Mouse (Mus musculus) C2C12 (cell line): ENCODE measurements around the gene Larp7. TPM values are rescaled to one million over a fixed set of nuclear protein-coding genes. Genes with fewer than 3 reads are reported as not detected.
A peak's percentile ranks its signal among the peaks of the same experiment; 100 is the strongest.

Source experiments
- H3K27me3 ChIP-seq: one replicate; pipeline ENCODE4 v1.6.1; 2011; ENCODE audit not compliant: control insufficient read depth, insufficient read depth, insufficient read length
- H3K36me3 ChIP-seq: one replicate; pipeline ENCODE4 v1.6.1; 2011; ENCODE audit not compliant: control insufficient read depth, insufficient read depth
- H3K4me3 ChIP-seq: one replicate; pipeline ENCODE4 v1.5.1; 2011; ENCODE audit warnings: mild to moderate bottlenecking, control low read depth; ENCODE audit not compliant: poor library complexity, insufficient read depth, severe bottlenecking
- H3K79me2 ChIP-seq: one replicate; pipeline ENCODE4 v1.6.1; 2011; ENCODE audit not compliant: control insufficient read depth, insufficient read depth
- H3K79me3 ChIP-seq: one replicate; pipeline ENCODE4 v1.6.1; 2011; ENCODE audit warnings: low read depth, control low read depth
- H3ac ChIP-seq: one replicate; pipeline ENCODE3; 2011; ENCODE audit warnings: low read depth; ENCODE audit not compliant: control insufficient read depth, insufficient read length
- CEBPB ChIP-seq: IDR thresholded peaks from one replicate; pipeline ENCODE4 v1.6.1; 2011; ENCODE audit warnings: low read depth, mild to moderate bottlenecking, control low read depth, moderate library complexity
- CTCF ChIP-seq: IDR thresholded peaks from one replicate; pipeline ENCODE4 v1.5.1; 2011; ENCODE audit not compliant: control insufficient read depth, insufficient read depth, insufficient read length
- FOSL1 ChIP-seq: IDR thresholded peaks from one replicate; pipeline ENCODE4 v1.8.0; 2011; ENCODE audit warnings: mild to moderate bottlenecking, low read length; ENCODE audit not compliant: poor library complexity, insufficient read depth, severe bottlenecking
- MAX ChIP-seq: IDR thresholded peaks from one replicate; pipeline ENCODE4 v1.6.1; 2011; ENCODE audit warnings: mild to moderate bottlenecking, control low read depth
- MYOD1 ChIP-seq: IDR thresholded peaks from one replicate; pipeline ENCODE4 v1.6.1; 2011; ENCODE audit warnings: low read depth; ENCODE audit not compliant: control insufficient read depth, insufficient read length
- MYOG ChIP-seq: IDR thresholded peaks from one replicate; pipeline ENCODE4 v1.6.1; 2011; ENCODE audit not compliant: control insufficient read depth, insufficient read length; ENCODE audit errors: extremely low read depth
- USF1 ChIP-seq: IDR thresholded peaks from one replicate; pipeline ENCODE4 v1.6.1; 2011; ENCODE audit warnings: low read depth, mild to moderate bottlenecking, control low read depth, moderate library complexity
- polyA plus RNA-seq: library from polyadenylated mRNA; unstranded; fragments of >200 nt; fragmentation: generic; extraction: Trizol; gene quantifications from one replicate; pipeline ENCODE4 v1.2.1, GENCODE M21; 2012; ENCODE audit warnings: missing spikeins

Gene Larp7
- polyA plus RNA-seq, 1 experiment, result 17.4 TPM

DNA sequence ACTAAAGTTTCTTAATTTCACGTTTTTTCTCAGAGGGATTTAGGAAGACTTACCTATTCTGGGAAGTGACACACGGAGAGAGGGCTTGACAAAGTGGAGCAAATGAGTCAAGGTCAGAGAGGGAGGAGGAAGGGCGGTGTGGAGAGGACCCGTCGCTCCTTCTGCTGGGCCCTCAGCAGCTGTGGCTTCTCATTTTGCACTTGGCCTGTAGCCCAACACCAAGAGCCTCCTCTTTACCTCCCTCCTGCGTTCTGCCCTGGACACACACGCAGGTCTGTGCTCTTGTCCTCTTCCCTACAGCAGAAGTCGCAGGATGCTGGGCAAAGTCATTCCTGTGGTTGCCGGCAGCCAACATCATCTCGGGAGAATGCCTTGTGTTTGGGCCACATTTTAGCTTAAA, 32.0 kb downstream of the Larp7 start:
- Histone ChIP-seq H3K4me3 (no peak overlapping the region), H3ac (no peak overlapping the region), H3K79me3 (no peaks in the 10 kb centered on the region), H3K36me3 (no peaks in the 10 kb centered on the region), H3K27me3 (no peaks in the 10 kb centered on the region), H3K79me2 (no peaks in the 10 kb centered on the region)
- no peak for TF ChIP-seq MYOD1
- TF ChIP-seq MYOG, result no peak
- TF ChIP-seq CTCF, result no peak
- TF ChIP-seq FOSL1, result no peak
- TF ChIP-seq CEBPB, result no peak
- no peak for TF ChIP-seq USF1
- no peak for TF ChIP-seq MAX

DNA sequence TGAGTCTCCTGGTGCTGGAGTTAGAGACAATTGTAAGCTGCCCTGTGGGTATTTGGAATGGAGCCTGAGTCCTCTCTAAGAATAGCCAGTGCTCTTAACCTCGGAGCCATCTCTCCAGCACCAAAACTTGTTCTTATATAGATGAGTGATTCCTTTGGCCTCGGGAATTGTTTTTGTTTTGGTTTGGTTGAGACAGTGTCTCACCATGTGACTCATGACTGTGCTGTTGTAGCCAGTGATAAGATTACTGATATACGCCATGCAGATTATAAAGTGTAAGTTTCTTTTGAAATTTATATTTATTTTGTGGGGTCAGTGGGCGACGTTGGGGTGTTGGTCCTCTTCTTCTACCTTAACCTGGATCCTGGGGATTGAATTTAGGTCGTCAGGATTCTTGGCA, 32.8 kb downstream of the Larp7 start:
- Histone ChIP-seq H3K27me3 (no peaks in the 10 kb centered on the region), H3K79me2 (no peaks in the 10 kb centered on the region), H3K79me3 (no peaks in the 10 kb centered on the region), H3K4me3 (no peak overlapping the region), H3K36me3 (no peaks in the 10 kb centered on the region), H3ac (no peak overlapping the region)
- peak; percentile 44 for TF ChIP-seq USF1
- no peak for TF ChIP-seq MYOD1

DNA sequence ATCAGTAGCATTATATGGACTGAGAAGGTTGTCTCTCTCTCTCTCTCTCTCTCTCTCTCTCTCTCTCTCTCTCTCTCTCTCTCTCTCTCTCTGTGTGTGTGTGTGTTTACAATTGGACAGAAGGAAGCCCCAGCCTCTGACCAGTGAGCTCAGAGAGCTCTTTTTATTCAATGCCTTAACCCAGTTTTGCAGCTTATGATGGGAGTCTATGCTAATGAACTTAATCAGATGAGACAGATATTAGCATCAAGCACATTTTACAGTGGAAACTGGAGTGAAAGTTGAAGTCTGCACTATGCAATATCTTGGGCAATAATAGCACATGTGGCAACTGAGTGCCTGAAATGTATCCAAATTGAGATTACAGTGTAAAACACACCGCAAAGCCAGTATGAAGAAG, 37.9 kb downstream of the Larp7 start:
- H3ac ChIP-seq, result no peak overlapping the region
- H3K27me3 ChIP-seq, result no peaks in the 10 kb centered on the region

DNA sequence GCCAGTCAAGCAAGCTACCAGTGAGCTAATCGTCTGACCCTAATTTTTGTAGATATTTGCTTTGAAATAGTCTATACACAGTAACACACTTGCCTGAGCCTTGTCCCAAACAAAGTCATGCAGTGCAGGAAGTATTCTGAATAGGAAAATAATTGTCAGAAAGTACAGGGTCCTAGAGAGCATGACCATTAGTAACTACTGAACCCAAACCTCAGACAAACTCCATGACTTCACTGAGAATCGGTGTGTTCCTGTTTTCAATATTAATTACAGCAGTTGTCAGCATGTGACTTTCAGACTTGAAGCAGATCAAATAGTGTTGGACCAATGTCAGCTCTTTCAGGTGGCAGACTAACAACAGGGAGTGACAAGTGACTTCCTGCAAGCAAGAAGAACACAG, 39.5 kb downstream of the Larp7 start:
- no peak overlapping the region for H3ac ChIP-seq
- TF ChIP-seq CTCF (no peak), USF1 (no peak), MYOG (no peak), MAX (no peak), CEBPB (no peak), FOSL1 (no peak), MYOD1 (no peak)
- H3K79me3 ChIP-seq, result no peaks in the 10 kb centered on the region
- H3K27me3 ChIP-seq, result no peaks in the 10 kb centered on the region
- H3K79me2 ChIP-seq, result no peaks in the 10 kb centered on the region
- H3K36me3 ChIP-seq, result no peaks in the 10 kb centered on the region
- H3K4me3 ChIP-seq, result no peak overlapping the region

More for the DNA sequence above, 37.9 kb downstream of the Larp7 start:
- Histone ChIP-seq H3K79me3 (no peaks in the 10 kb centered on the region), H3K4me3 (no peak overlapping the region), H3K79me2 (no peaks in the 10 kb centered on the region), H3K36me3 (no peaks in the 10 kb centered on the region)
- TF ChIP-seq CEBPB (no peak), USF1 (no peak), CTCF (no peak), FOSL1 (no peak)

DNA sequence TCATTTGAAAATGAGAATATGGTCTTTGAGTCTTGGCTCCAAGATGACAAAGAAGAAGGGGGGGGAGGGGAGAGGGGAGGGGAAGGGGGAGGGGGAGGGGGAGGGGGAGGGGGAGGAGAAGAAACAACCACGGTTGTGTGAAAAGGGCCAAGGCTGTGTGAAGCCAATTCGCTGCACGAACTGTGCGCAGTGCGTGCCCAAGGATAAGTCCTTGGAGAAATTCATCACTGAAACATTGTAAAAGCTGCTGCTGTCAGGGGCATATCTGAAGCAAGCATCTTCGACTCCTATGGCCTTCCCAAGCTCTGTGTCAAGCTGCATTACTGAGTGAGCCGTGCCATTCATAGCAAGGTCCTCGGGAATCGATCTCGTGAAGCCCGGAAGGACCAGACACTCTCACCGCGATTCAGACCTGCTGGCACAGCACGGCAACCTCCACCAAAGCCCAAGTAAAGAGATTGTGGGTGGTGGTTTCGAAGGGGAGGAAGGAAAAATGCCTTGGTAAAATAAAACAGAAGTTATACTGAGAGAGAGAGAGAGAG, 40.3 kb downstream of the Larp7 start:
- no peak overlapping the region for H3ac ChIP-seq
- H3K36me3 ChIP-seq, result no peaks in the 10 kb centered on the region
- no peaks in the 10 kb centered on the region for H3K79me2 ChIP-seq
- TF ChIP-seq MYOD1 (no peak), FOSL1 (no peak), USF1 (no peak), CTCF (no peak), MAX (no peak), CEBPB (no peak), MYOG (no peak)
- H3K27me3 ChIP-seq, result no peaks in the 10 kb centered on the region
- no peaks in the 10 kb centered on the region for H3K79me3 ChIP-seq
- no peak overlapping the region for H3K4me3 ChIP-seq

DNA sequence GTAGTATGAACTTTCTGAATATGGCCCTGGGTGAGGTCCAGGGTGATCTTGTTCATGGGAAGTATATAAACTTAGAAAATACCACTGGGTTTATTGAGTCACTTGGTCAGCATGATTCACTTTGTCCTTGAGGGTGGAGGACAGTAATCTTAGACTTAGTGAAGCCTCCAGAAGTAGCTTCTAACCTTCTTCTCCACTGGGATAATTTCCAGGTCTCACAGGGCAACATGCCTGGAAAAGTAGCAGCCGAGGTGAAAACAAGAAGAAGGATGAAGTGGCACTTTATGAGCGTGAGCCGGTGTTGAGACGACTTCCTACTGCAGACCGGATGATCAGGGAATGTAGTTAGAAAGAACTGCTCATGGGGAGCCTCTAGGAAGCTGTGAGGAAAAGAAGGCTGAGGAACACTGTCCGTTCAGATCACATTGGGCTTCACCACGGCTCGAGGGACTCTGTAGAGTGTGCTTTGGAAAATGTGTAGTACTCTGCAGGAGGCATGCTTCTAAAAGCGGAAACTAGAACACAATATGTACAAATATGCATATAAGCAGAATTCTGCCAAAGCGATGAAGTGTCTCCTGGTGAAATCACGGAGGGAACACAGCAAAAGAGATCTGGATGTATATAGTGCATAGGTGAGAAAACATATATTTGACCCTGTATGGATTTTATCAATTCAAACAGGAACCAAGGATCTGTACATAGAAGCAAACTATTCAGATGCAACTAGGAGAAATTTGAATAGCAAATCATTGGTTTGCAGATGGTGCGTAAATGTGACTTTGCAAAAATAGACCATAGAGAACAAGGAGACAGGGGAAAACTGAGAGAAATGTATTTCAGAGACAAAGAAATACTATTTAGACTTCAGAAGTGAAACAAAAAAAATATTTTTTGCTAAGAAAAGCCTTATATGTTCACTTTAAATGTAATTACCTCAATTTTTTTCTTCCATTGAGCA, 41.1 kb downstream of the Larp7 start:
- TF ChIP-seq CEBPB (no peak), MYOG (no peak), MYOD1 (no peak), USF1 (no peak), CTCF (no peak), MAX (no peak), FOSL1 (no peak)
- H3K79me3 ChIP-seq, result no peaks in the 10 kb centered on the region
- H3K79me2 ChIP-seq, result no peaks in the 10 kb centered on the region
- H3K27me3 ChIP-seq, result no peaks in the 10 kb centered on the region
- no peaks in the 10 kb centered on the region for H3K36me3 ChIP-seq
- no peak overlapping the region for H3K4me3 ChIP-seq
- no peak overlapping the region for H3ac ChIP-seq
